Mouse (Mus musculus): ENCODE measurements around the gene Kat6b.
"Not testable (repeated sequence)": the region's sequence is repeated elsewhere in the genome, so short reads cannot be mapped to it uniquely, and the experiment has no call there.

Kat6b gene

GRCm38 (mm10) chr14:21485961-21486520 lies 4.8 kb downstream of the Kat6b start:
- DNase-seq = no peak

DNA sequence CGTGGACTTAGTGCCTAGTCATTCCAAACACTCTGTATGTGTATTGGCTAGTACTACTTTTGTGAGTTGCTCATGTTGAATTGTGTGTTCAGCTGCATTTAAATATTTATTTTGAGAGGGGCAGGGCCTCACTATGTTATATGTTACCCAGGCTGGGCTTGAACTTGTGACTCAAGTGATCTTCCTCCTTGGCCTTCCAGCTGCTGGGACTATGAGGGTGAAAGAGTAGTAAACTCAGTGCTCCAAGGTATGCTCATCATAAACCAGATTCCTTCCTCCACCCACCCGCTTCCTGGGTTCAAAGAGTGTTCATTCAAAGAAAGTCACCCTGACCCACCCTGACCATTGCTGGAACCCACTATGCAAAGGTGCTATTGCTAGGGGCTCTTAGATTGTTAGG lies 5.9 kb downstream of the Kat6b start:
- not testable (repeated sequence) for DNase-seq

DNA sequence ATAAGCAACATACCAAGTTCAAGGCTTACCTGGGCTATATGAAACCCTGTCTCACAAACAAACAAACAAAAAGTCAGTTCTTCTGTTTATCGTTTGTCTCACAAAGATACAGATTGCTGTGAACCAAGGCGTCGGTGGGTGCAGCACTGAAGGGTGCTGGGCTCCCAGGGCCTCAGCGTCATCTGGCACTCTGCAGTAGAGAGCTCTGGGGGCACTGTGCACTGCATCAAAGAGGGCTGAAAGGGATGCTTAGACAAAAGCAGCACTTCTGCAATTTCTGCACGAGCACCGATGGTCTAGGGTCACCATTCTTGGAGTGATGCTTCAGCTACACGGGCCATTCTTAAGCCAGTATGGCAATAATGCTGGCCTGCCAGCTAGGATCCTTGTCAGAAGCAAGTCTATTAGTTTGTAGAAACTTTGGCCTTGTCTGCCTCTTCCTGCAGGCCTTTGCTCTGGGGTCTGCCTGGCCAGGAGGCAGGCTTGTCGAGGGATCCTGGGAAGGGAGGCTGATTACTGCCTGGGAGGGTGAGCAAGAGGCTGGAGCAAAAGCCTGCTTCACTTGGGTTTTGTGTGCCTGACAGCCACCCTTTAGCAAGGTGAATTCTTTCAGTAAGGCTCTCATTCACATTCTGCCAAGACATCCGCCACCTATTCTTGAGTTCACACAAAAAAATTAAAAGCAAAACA lies 7.3 kb downstream of the Kat6b start:
- DNase-seq = not testable (repeated sequence)

- DNase-seq = no peak
Measured at GRCm38 (mm10) chr14:21489116-21489485, 7.9 kb downstream of the Kat6b start.

GRCm38 (mm10) chr14:21490141-21490540 lies 8.9 kb downstream of the Kat6b start:
- DNase-seq = peak; percentile 81 to 86

DNA sequence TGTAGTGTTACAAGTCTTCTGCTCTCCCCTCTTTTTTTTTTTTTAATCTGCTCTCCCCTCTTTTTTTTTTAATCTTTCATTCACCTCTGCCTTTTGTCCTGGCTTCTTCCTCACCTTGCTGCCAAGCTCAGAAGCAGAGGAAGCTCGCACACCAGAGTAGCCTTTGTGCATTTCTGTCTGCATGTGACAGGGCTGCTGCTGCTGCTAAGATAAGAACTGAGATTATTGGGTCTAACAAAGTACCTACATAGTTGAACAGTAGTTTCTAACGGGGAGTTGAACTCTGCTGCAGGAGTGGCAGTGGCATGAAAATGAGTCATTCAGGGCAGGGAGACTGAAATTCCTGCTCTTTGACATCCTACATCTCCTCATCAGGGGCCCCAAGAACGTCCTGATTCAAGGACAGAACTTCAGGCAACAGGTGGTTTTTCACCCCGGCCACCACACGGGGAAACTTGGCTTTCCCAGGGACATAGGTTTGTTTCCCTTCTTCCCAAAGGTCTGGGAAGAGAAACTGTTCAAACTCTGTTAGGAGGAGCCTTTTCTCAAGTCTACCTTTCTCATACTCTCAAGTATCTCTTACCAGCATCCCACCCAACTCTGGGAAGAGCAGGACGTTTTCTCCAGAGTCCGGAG lies 17.2 kb downstream of the Kat6b start:
- DNase-seq = no peak

DNA sequence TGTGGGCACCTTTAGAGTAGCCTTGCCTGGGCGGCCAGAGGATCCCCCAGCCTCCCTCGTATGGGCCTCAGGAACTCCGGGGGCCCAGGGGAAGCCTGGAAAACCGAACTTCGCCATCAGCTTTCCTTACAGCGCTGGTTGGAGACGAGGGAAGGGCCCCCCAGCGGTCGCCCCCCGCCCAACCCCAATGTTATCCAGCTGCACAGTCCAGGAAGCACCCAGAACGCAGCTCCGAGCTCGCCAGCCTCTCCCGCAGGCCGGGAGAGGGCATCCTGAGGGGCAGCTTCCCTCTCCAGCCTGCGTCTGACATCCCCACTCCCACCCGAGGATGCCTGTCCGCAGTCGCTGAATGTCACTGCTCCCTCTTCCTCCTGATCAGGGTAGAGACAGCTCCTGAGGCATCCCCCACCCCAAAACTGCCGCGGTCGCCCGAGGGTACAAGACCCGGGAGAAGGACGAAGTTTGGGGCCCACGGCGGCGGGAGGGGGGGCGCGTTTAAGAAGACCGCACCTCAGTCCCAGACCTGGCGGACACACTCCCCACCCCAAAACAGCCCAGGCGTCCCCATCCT lies 17.9 kb downstream of the Kat6b start:
- peak in 1 of 2 experiments; percentile 37 for DNase-seq

DNA sequence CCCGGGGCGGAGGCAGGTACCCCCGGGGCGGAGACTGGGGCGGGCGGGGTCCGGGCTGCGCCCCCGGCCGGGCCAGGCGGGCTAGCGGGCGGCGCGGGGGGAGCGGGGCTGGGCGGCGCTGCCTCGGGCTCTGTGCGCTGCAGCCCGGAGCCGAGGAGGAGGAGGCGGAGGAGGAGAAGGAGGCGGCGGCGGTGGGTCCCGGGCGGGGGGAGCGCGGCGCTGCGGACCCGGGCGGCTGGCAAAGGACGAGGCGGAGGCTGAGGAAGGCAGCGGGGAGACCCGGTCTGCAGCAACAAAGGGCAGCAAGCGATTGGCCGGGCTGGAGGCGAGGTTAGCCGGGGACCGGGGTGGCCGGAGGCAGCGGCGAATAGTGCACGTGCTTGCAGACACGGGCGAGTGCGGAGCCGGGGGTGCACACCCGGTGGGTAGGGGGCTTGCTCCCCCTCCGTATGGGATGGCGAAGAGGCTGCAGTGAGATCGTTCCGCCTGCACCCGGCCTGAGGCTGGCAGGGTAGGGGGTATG lies 18.5 kb downstream of the Kat6b start:
- peak; percentile 61 to 70 for DNase-seq

GRCm38 (mm10) chr14:21500154-21501047 lies 19.2 kb downstream of the Kat6b start:
- peak; percentile 100 for DNase-seq

DNA sequence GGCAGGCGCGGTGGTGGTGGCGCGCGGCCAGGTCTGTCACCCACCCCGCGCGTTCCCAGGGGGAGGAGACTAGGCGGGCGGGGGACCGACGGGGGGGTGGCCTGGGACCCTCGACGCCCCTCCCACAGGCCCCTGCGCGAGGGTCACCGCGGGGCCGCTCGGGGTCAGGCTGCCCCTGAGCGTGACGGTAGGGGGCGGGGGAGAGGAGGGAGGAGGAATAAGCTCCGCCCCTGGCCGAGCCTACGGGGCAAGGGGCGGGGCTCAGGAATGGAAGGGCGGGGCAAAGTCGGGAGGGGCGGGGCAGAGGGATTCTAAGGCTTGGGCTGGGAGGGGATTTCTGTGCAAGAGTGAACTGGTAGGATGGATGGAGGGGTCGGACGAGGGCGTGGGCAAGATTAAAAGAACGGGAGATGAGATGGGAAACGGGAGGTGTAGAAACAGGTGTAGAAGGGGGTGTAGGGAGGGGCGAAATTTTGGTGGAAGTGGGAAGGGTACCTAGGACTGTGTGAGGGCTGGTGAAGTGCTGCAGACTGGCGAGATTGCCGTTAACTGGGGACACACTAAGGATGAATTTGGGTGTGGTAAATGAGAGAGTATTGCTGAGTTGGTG lies 19.9 kb downstream of the Kat6b start:
- DNase-seq = peak; percentile 85 to 87

GRCm38 (mm10) chr14:21505036-21505435 lies 23.8 kb downstream of the Kat6b start:
- no peak for DNase-seq

DNA sequence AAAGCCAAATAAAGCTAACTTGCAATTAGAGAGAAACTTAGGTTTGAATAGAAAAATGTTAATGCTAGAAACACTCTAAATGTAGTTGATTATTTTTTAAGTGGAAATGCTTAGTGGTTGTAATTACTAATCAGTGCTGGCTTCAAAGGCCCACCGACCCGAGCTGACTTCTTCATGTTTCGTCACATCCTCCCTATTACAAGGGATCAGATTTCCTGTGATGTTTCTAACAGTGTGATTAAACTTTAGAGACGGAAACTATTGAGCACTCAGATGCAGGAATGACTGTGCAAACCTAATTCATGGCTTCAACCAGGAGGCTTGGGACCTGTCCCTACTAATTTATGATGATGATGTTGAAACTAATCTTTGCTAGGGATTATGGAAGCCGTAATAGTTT lies 25.8 kb downstream of the Kat6b start:
- no peak for DNase-seq

DNA sequence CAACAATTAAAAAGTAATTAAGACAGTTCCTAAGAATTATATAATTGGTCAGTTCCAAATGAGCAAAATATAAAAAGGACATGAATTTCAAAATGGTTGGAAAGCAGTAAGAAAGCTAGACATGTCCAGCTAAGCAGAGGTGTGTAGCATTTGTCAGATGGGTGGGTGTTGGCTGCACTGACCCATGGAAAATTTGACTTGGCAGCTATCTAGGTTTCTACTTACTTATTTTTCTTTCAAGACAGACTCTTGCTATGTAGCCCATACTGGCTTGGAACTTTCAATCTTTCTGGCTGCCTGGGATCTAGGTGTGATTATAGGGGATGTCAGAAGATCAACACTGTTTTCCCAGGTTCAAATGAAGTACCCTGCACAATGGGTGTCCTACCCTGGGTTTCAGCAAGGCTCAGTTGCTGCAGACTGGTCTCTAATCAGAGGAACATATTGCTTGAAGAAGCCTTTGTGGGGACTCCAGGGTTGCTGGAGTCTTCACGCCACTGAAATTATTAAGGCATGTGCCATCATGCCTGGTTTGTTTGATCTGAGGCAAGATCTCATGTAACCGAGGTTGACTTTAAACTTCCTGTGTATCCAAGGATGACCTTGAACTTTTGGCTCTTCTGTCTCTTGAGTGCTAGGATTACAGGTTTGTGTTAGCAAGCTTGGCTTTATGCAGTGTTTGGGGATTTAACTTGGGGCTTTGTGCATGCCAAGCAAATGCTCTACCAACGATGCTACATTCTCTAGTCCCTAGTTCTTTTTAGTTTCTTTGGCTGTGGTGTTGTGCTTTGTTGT lies 28.1 kb downstream of the Kat6b start:
- no peak for DNase-seq

GRCm38 (mm10) chr14:21511438-21511837 lies 30.2 kb downstream of the Kat6b start:
- no peak for DNase-seq

DNA sequence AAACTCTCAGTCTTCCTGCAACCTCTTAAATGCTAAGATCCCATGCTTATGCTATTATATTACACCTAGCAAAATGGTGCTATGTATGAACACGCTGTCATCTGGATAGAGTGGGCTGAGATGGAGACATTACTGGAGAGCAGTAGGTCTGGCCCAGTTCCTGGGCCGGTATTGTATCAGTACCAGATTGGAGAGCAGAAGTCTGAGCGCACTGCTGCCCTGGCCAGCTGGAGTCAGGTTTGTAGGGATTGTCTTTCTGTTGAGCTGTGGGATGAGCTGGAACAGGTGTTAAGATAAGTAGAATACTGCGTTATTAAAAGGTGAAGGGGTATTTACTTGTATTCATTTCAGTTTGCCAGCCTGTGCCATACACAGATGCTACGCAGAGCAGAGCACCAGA lies 34.3 kb downstream of the Kat6b start:
- no peak for DNase-seq

DNA sequence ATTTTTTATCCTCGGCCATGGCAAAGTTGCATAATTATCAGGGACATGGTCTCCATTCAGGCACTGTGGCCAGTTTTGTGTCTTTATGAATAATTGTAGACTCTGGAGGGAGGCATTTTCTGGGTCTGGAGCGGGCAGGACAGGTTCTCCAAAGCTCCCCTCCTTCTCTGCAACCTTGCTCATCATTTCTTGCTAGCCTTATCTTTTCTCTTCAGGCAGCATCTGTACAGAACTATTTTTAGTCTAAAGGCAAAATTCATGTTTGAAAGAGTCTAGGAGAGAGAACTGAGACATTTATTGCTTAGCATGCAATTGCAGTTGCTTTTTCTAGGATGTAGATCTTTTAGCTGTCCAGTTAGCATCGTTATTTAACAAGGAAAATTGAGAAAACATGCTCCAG lies 38.1 kb downstream of the Kat6b start:
- no peak for DNase-seq

- no peak for DNase-seq
Measured at GRCm38 (mm10) chr14:21520496-21520895, 39.3 kb downstream of the Kat6b start.

DNA sequence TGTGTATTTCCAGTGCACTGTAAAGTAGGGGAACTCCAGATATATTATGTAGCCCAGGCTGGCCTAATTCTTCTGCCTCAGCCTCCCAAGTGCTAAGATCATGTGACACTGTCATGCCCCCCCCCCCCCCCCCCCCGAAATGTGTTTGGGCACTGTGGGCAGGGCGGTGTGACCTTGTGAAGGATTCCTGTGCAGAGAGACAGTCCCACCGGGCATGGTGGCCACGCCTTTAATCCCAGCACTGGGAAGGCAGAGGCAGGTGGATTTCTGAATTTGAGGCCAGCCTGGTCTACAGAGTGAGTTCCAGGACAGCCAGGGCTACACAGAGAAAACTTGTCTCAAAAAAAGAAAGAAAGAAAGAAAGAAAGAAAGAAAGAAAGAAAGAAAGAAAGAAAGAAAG lies 40.3 kb downstream of the Kat6b start:
- DNase-seq = not testable (repeated sequence)

GRCm38 (mm10) chr14:21522312-21522978 lies 41.2 kb downstream of the Kat6b start:
- DNase-seq = peak; percentile 42 to 70

DNA sequence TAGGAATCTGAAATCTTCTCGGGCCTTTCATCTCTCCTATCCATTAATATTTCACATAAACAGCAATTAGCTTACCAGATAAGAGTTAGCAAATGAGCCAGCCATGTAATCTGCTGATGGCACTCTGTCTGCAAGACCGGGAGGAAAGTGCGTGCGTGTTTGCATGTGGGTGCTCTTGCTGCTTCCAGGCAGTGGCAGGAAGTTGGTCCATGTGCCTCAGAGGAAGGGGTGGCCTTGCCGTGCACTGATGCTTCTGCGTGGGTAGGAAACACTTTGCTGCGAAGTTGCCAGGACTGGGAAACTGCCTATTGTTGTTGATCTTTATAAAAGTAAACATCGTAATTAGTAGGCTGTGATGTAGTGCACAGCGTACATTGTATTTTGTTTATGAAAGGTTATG lies 42.0 kb downstream of the Kat6b start:
- peak; percentile 17 to 29 for DNase-seq
